Mouse (Mus musculus) liver, embryonic 16.5 days (tissue): ENCODE results near the gene Ctrl. TPM values are rescaled to one million over a fixed set of nuclear protein-coding genes. Genes with fewer than 3 reads are reported as not detected.

Source experiments
- ATAC-seq: fragments of 200-750 bp; cut with Nextera tagmentation; 2 replicates; pipeline ENCODE4 v1.8.0; 2017; ENCODE audit warnings: low read depth, mild to moderate bottlenecking, moderate number of reproducible peaks, moderate library complexity
- H3K27ac ChIP-seq: fragments of 300-500 bp; sonication (generic); 2 replicates; pipeline ENCODE4 v1.5.1; 2014; ENCODE audit warnings: mild to moderate bottlenecking, low read length
- H3K27me3 ChIP-seq: fragments of 300-500 bp; sonication (generic); 2 replicates; pipeline ENCODE4 v1.6.1; 2014; ENCODE audit warnings: low read depth, low read length, mixed read lengths; ENCODE audit not compliant: control insufficient read depth, insufficient read depth
- H3K36me3 ChIP-seq: fragments of 300-500 bp; sonication (generic); 2 replicates; pipeline ENCODE4 v1.6.1; 2014; ENCODE audit warnings: mild to moderate bottlenecking; ENCODE audit not compliant: control insufficient read depth, insufficient read depth
- H3K4me1 ChIP-seq: fragments of 300-500 bp; sonication (generic); 2 replicates; pipeline ENCODE4 v1.6.1; 2014; ENCODE audit warnings: low read depth, low read length, mixed read lengths; ENCODE audit not compliant: control insufficient read depth
- H3K4me2 ChIP-seq: fragments of 300-500 bp; sonication (generic); 2 replicates; pipeline ENCODE4 v1.6.1; 2014; ENCODE audit warnings: low read depth, low read length, mixed read lengths
- H3K4me3 ChIP-seq: fragments of 300-500 bp; sonication (generic); 2 replicates; pipeline ENCODE4 v1.5.1; 2014; ENCODE audit warnings: low read depth, mild to moderate bottlenecking, low read length
- H3K9ac ChIP-seq: fragments of 300-500 bp; sonication (generic); 2 replicates; pipeline ENCODE4 v1.6.1; 2014; ENCODE audit warnings: low read depth, low read length
- H3K9me3 ChIP-seq: fragments of 300-500 bp; sonication (generic); replicated peaks from 2 replicates; pipeline ENCODE4 v1.6.1; 2016; ENCODE audit warnings: low read length; ENCODE audit not compliant: control insufficient read depth
- whole genome bisulfite sequencing: fragments of 180-500 bp; shearing (Covaris S2); extraction: QIAGEN DNeasy Blood & Tissue Kit; methylation state at CpG from one replicate; pipeline ENCODE4 v1.1.7; 2014; ENCODE audit not compliant: insufficient replicate concordance; 5-methylcytosine and 5-hydroxymethylcytosine counted together
- microRNA-seq: library from miRNA; unstranded; fragments of <30 nt; microRNA quantifications from one replicate; pipeline ENCODE4, GENCODE M21; 2016
- polyA plus RNA-seq: library from polyadenylated mRNA; unstranded; fragments of >200 nt; fragmentation: Nextera tagmentation; extraction: Ambion mirVana; gene quantifications from 2 replicates; pipeline ENCODE4 v1.2.1, GENCODE M21; 2015

The Ctrl gene
- polyA plus RNA-seq, 1 experiment from 2014 or later: 0.22 TPM

DNA sequence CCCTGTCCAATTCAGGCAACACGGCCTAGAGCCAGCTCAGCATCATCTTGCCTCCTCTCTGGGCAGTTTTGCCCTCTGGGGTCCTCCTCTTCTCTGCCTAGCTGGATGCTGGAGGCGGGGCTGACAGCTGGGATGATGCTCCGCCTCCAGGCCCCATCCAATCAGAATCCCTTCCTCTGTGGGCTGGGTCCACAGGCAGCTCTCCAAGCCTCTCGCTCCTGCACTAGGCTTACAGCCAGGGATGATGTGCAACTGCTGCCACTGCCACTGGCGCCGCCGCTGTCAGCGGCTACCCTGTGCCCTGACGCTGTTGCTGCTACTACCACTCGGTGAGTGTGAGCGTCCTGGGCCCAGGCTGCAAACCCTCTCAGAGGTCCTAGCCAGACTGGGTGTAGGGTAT, 40.3 kb downstream of the Ctrl start, which contains the start of gene Nrn1l:
TSS of gene Nrn1l (plus strand) at position 229 of the 400 bp plus-strand sequence.
- peak; percentile 72 for ATAC-seq
- H3K4me1 ChIP-seq: no peaks in the 10 kb centered on the region; the same call in 1 of the 2 replicates
- no peak within 1 kb of the TSS for H3K9ac ChIP-seq
- peaks cover 33% of the 10 kb centered on the region for H3K36me3 ChIP-seq
- H3K9me3 ChIP-seq: no peaks in the 10 kb centered on the region
- WGBS: 40% methylated on average over 11 of the region's 11 CpGs
- H3K27me3 ChIP-seq: no peaks in the 10 kb centered on the region
- no peak within 1 kb of the TSS for H3K27ac ChIP-seq
- H3K4me3 ChIP-seq: no peak within 1 kb of the TSS
- H3K4me2 ChIP-seq: no peak within 1 kb of the TSS

GRCm38 (mm10) chr8:105892432-105892831, 41.2 kb downstream of the Ctrl start:
- WGBS: 77% methylated on average over 6 of the region's 6 CpGs
- peaks cover 42% of the 10 kb centered on the region for H3K36me3 ChIP-seq

GRCm38 (mm10) chr8:105890870-105891269, 42.8 kb downstream of the Ctrl start:
- no peak for ATAC-seq

More at GRCm38 (mm10) chr8:105892432-105892831, 41.2 kb downstream of the Ctrl start:
- Histone ChIP-seq H3K9ac (no peak overlapping the region), H3K9me3 (no peaks in the 10 kb centered on the region), H3K4me1 (no peaks in the 10 kb centered on the region), H3K27me3 (no peaks in the 10 kb centered on the region), H3K4me3 (no peak overlapping the region), H3K27ac (no peak overlapping the region), H3K4me2 (no peak overlapping the region)
- ATAC-seq: no peak

DNA sequence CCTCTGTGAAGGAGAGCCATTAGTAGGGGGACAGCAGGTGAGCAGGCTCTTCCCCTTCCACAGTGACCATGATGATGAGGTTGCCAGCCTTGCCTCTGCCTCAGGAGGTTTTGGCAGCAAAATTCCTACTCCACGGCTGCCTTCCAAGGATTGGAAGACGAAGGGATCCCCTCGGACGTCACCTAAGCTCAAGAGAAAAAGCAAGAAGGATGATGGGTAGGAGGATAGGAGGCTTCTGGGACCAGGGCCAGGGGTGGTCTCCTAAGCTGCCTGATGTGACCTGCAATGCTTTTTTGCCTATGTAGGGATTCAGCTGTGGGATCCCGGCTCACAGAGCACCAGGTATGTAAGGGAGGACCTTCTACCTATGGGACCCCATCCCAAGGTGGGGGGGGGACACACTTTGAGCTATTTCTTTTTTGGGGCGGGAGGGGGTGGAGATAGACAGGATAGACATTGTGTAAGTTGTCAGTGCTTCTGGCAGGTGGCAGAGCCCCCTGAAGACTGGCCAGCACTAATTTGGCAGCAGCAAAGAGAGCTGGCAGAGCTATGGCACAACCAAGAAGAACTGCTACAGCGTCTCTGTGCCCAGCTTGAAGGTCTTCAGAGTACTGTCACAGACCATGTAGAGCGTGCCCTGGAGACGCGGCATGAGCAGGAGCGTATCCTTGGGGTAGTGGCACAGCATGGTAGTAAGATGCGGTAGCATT, 43.8 kb downstream of the Ctrl start:
- H3K36me3 ChIP-seq: peaks cover 66% of the 10 kb centered on the region
- H3K4me1 ChIP-seq: no peaks in the 10 kb centered on the region
- no peak overlapping the region for H3K27ac ChIP-seq
- 83% methylated on average over 12 of the region's 12 CpGs for WGBS
- H3K9ac ChIP-seq: no peak overlapping the region
- ATAC-seq: no peak
- H3K4me3 ChIP-seq: no peak overlapping the region
- no peaks in the 10 kb centered on the region for H3K27me3 ChIP-seq
- H3K4me2 ChIP-seq: no peak overlapping the region
- H3K9me3 ChIP-seq: no peaks in the 10 kb centered on the region

More at GRCm38 (mm10) chr8:105890870-105891269, 42.8 kb downstream of the Ctrl start:
- Histone ChIP-seq H3K9ac (no peak overlapping the region), H3K4me2 (no peak overlapping the region), H3K36me3 (peaks cover 57% of the 10 kb centered on the region), H3K4me3 (no peak overlapping the region), H3K4me1 (no peaks in the 10 kb centered on the region), H3K27ac (no peak overlapping the region), H3K27me3 (no peaks in the 10 kb centered on the region), H3K9me3 (no peaks in the 10 kb centered on the region)
- 77% methylated on average over 6 of the region's 6 CpGs for WGBS

Small RNAs within 50 kb of the gene (microRNA-seq; reads per million reads assigned to microRNA genes)
- not detected for gene Mir7074

Other genes with a start within 250 kb of the Ctrl start
- gene Carmil2, start 247.6 kb downstream of the Ctrl start, polyA plus RNA-seq: 0.33 and 0.40 TPM in 2 replicates
- gene Acd, start 232.8 kb downstream of the Ctrl start, polyA plus RNA-seq: 19.1 and 20.8 TPM in 2 replicates
- 5.7 and 6.1 TPM in 2 replicates for gene Pard6a, start 232.7 kb downstream of the Ctrl start, polyA plus RNA-seq
- gene 4933405L10Rik, start 226.2 kb downstream of the Ctrl start, polyA plus RNA-seq: not detected in 2 replicates
- gene Enkd1, start 225.7 kb downstream of the Ctrl start, polyA plus RNA-seq: 3.5 and 4.1 TPM in 2 replicates
- 1.6 and 1.8 TPM in 2 replicates for gene Gfod2, start 175.2 kb downstream of the Ctrl start, polyA plus RNA-seq
- 44.3 and 50.1 TPM in 2 replicates for gene Ranbp10, start 106.5 kb downstream of the Ctrl start, polyA plus RNA-seq
- gene Tsnaxip1, start 106.1 kb downstream of the Ctrl start, polyA plus RNA-seq: 0.07 TPM in 2 replicates
- gene Cenpt, start 80.6 kb downstream of the Ctrl start, polyA plus RNA-seq: 19.1 and 20.5 TPM in 2 replicates
- 25.4 and 26.4 TPM in 2 replicates for gene Thap11, start 78.7 kb downstream of the Ctrl start, polyA plus RNA-seq
- 88.9 and 95.7 TPM in 2 replicates for gene Nutf2, start 73.3 kb downstream of the Ctrl start, polyA plus RNA-seq
- gene Edc4, start 53.0 kb downstream of the Ctrl start, polyA plus RNA-seq: 15.9 and 17.4 TPM in 2 replicates
- not detected in 2 replicates for gene Nrn1l, start 40.3 kb downstream of the Ctrl start, polyA plus RNA-seq
- 10.0 and 12.2 TPM in 2 replicates for gene Pskh1, start 33.4 kb downstream of the Ctrl start, polyA plus RNA-seq
- gene Psmb10, start 4.6 kb upstream of the Ctrl start, polyA plus RNA-seq: 34.8 and 40.6 TPM in 2 replicates
- 88.0 and 97.1 TPM in 2 replicates for gene Lcat, start 9.5 kb upstream of the Ctrl start, polyA plus RNA-seq
- gene Slc12a4, start 32.2 kb upstream of the Ctrl start, polyA plus RNA-seq: 11.1 and 12.0 TPM in 2 replicates
- not detected in 2 replicates for gene Dpep3, start 45.6 kb upstream of the Ctrl start, polyA plus RNA-seq
- gene Dus2, start 57.5 kb upstream of the Ctrl start, polyA plus RNA-seq: 10.5 and 10.9 TPM in 2 replicates
- gene Dpep2nb, start 72.1 kb upstream of the Ctrl start, polyA plus RNA-seq: not detected in 2 replicates
- gene Ddx28, start 78.0 kb upstream of the Ctrl start, polyA plus RNA-seq: 8.7 and 9.6 TPM in 2 replicates
- 2.4 and 3.0 TPM in 2 replicates for gene Nfatc3, start 125.0 kb upstream of the Ctrl start, polyA plus RNA-seq
- gene Esrp2, start 203.1 kb upstream of the Ctrl start, polyA plus RNA-seq: 17.5 and 20.1 TPM in 2 replicates
- 8.8 and 9.1 TPM in 2 replicates for gene Pla2g15, start 216.5 kb upstream of the Ctrl start, polyA plus RNA-seq
- gene Slc7a6, start 235.0 kb upstream of the Ctrl start, polyA plus RNA-seq: 4.1 and 4.3 TPM in 2 replicates